Comparison of ENCODE assay signal across 8 mouse cellular contexts in the genomic region with DNA sequence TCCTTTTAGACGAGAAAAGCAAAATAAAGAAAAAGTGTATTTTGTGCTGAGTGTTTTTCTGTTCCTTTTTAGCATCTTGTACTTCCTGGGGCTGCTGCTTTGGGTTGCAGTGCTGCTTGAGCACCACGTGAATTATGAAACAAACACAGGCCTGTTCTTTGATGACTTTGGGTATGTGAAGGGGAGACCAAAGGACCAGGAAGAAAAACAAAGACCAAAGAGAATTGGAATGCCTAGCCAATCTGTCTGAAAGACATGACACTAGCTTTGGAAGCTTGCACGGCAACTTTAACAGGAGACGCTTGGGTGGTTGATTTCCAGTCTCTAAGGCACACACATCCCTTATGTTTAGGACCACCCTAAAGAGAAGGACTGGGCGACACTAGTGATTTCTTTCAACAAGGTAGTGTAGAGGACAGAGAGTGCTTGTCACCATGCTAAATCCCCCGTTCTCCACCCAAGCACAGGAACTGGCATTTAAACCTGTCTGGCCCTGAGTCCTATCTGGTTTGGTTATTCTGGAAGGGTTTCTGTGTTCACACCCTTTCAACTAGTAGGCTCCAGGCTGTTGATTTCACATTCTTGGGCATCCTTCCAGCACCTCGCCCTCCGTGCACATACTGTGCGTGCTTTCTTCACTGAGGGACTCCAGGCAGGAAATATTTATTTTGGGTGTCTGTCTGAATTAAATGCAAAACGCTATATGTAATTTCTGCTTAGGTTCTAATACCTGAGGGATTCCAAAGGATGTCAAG. TPM values are rescaled to one million over a fixed set of nuclear protein-coding genes. Genes with fewer than 3 reads are reported as not detected.
DNase-seq lines count a peak whose midpoint lies in the region; ATAC-seq and TF ChIP-seq lines count a peak whose summit lies in the region.

No protein-coding gene starts in this region.

- H3K9me3 ChIP-seq in intestine, embryonic 14.5 days (ENCODE audit: control insufficient read depth, low read length), result no peaks in the 10 kb centered on the region
- no peaks in the 10 kb centered on the region for H3K9me3 ChIP-seq in intestine, postnatal 0 days (ENCODE audit: control insufficient read depth)
- no peaks in the 10 kb centered on the region for H3K9me3 ChIP-seq in hindbrain, embryonic 12.5 days (replicated peaks)
- H3K9me3 ChIP-seq in limb, embryonic 15.5 days, result no peaks in the 10 kb centered on the region

- H3K9ac ChIP-seq in intestine, embryonic 14.5 days (ENCODE audit: low read length), result no peak overlapping the region
- no peak overlapping the region for H3K9ac ChIP-seq in intestine, postnatal 0 days (ENCODE audit: low read depth, low read length)
- no peak overlapping the region for H3K9ac ChIP-seq in hindbrain, embryonic 12.5 days
- no peak overlapping the region for H3K9ac ChIP-seq in limb, embryonic 15.5 days

- H3K36me3 ChIP-seq in intestine, embryonic 14.5 days (ENCODE audit: control insufficient read depth, insufficient read depth, low read length), result no peaks in the 10 kb centered on the region
- no peaks in the 10 kb centered on the region for H3K36me3 ChIP-seq in intestine, postnatal 0 days (ENCODE audit: control insufficient read depth, insufficient read depth)
- no peaks in the 10 kb centered on the region for H3K36me3 ChIP-seq in hindbrain, embryonic 12.5 days
- no peaks in the 10 kb centered on the region for H3K36me3 ChIP-seq in limb, embryonic 15.5 days

- peak; percentile 64; the same call in 1 of the 2 replicates for ATAC-seq in intestine, embryonic 14.5 days (replicated peaks; ENCODE audit: low FRiP score, low TSS enrichment, low read depth)
- no peak for ATAC-seq in intestine, postnatal 0 days
- peak; percentile 29; the same call in 1 of the 2 replicates for ATAC-seq in hindbrain, embryonic 12.5 days (ENCODE audit: low FRiP score)
- ATAC-seq in limb, embryonic 15.5 days (ENCODE audit: insufficient number of reproducible peaks, low FRiP score, low TSS enrichment, low read depth), result peak; percentile 89

- no peaks in the 10 kb centered on the region for H3K27me3 ChIP-seq in intestine, embryonic 14.5 days (replicated peaks; ENCODE audit: control insufficient read depth, insufficient read depth, low read length)
- no peaks in the 10 kb centered on the region for H3K27me3 ChIP-seq in intestine, postnatal 0 days (replicated peaks; ENCODE audit: control insufficient read depth, insufficient read depth, low read length)
- no peaks in the 10 kb centered on the region for H3K27me3 ChIP-seq in hindbrain, embryonic 12.5 days
- H3K27me3 ChIP-seq in limb, embryonic 15.5 days, result no peaks in the 10 kb centered on the region

- no peak for TF ChIP-seq CTCF in intestine, postnatal 0 days (IDR thresholded peaks at IDR 0.05; ENCODE audit: low read depth)

- peaks cover 16% of the 10 kb centered on the region for H3K4me1 ChIP-seq in intestine, embryonic 14.5 days (replicated peaks; ENCODE audit: control insufficient read depth, insufficient read depth, low read length)
- no peaks in the 10 kb centered on the region for H3K4me1 ChIP-seq in intestine, postnatal 0 days (replicated peaks; ENCODE audit: control insufficient read depth, insufficient read depth, low read length)
- H3K4me1 ChIP-seq in hindbrain, embryonic 12.5 days, result peaks cover 21% of the 10 kb centered on the region
- H3K4me1 ChIP-seq in limb, embryonic 15.5 days, result peaks cover 61% of the 10 kb centered on the region

- peak; percentile 63 for DNase-seq in intestine, embryonic 14.5 days (ENCODE audit: low spot score)
- peak; percentile 78 for DNase-seq in gastrocnemius, adult 18-20 months (ENCODE audit: low spot score)
- DNase-seq in ovary, postnatal 36 days (ENCODE audit: low spot score), result peak; percentile 53
- no peak for DNase-seq in thymus, postnatal 25 days
- no peak for DNase-seq in thymus, postnatal 10 days (ENCODE audit: low spot score in 2 of 2)

- no peak overlapping the region for H3K4me3 ChIP-seq in intestine, embryonic 14.5 days (ENCODE audit: low read depth, low read length)
- H3K4me3 ChIP-seq in intestine, postnatal 0 days (ENCODE audit: low read depth, low read length), result no peak overlapping the region
- H3K4me3 ChIP-seq in hindbrain, embryonic 12.5 days, result no peak overlapping the region
- H3K4me3 ChIP-seq in limb, embryonic 15.5 days, result 0 out of 2 replicates have a peak overlapping the region, but pooled peaks have one; percentile 2

- H3K27ac ChIP-seq in intestine, embryonic 14.5 days (ENCODE audit: low read depth), result peak overlapping the region; percentile 64
- no peak overlapping the region for H3K27ac ChIP-seq in intestine, postnatal 0 days (ENCODE audit: low read depth, low read length)
- H3K27ac ChIP-seq in hindbrain, embryonic 12.5 days, result peak overlapping the region; percentile 35
- H3K27ac ChIP-seq in limb, embryonic 15.5 days, result peak overlapping the region; percentile 91

- WGBS in intestine, embryonic 14.5 days, result 40% methylated on average over 10 of the region's 10 CpGs
- WGBS in intestine, postnatal 0 days, result 49% methylated on average over 10 of the region's 10 CpGs
- WGBS in hindbrain, embryonic 12.5 days, result 46% methylated on average over 10 of the region's 10 CpGs
- 9% methylated on average over 10 of the region's 10 CpGs for WGBS in limb, embryonic 15.5 days

- 0 out of 2 replicates have a peak overlapping the region, but pooled peaks have one; percentile 4 for H3K4me2 ChIP-seq in intestine, embryonic 14.5 days (ENCODE audit: low read length)
- H3K4me2 ChIP-seq in intestine, postnatal 0 days (replicated peaks; ENCODE audit: low read depth), result no peak overlapping the region
- H3K4me2 ChIP-seq in hindbrain, embryonic 12.5 days (replicated peaks), result 0 out of 2 replicates have a peak overlapping the region, but pooled peaks have one; percentile 13
- peak overlapping the region; percentile 37 for H3K4me2 ChIP-seq in limb, embryonic 15.5 days

RNA-seq across cellular contexts. Expression of gene Tmpo, which starts 59.9 kb away (rescaled TPM):
- 219 TPM in 2 replicates for polyA plus RNA-seq in intestine, embryonic 14.5 days (2014; fragmentation: Nextera tagmentation; extraction: Ambion mirVana)
- polyA plus RNA-seq in intestine, postnatal 0 days (2015; fragmentation: Nextera tagmentation; extraction: Ambion mirVana), result 57.7 and 59.7 TPM in 2 replicates
- total RNA-seq in gastrocnemius, adult 18-20 months (2021), result 10 to 100 TPM; 49.9 to 50.5 TPM
- 298 and 322 TPM in 2 replicates for polyA plus RNA-seq in hindbrain, embryonic 12.5 days (2016; fragmentation: Nextera tagmentation; extraction: Ambion mirVana)
- 162 and 201 TPM in 2 replicates for polyA plus RNA-seq in limb, embryonic 15.5 days (2015; fragmentation: Nextera tagmentation; extraction: Ambion mirVana)

Comparison
In these comparisons a context has a peak if more than half of its experiments do, and no peak if none do; other contexts are left out.
1. DNase-seq: peak in intestine, embryonic 14.5 days (single experiment), gastrocnemius, adult 18-20 months (single experiment) and ovary, postnatal 36 days (single experiment); none in thymus, postnatal 25 days (single experiment) and thymus, postnatal 10 days (0 of 2).